Mouse (Mus musculus) adrenal gland, postnatal 36 days (tissue): ENCODE results near the gene Tgds. TPM values are rescaled to one million over a fixed set of nuclear protein-coding genes. Genes with fewer than 3 reads are reported as not detected.
"Not testable (repeated sequence)": the region's sequence is repeated elsewhere in the genome, so short reads cannot be mapped to it uniquely, and the experiment has no call there.

Experiments used
- DNase-seq, 2 experiments: peaks; one replicate each; pipeline ENCODE4 v3.0.0; 2021; ENCODE audit warnings: mixed read lengths in 1 of 2
- long read RNA-seq, 2 experiments: library from polyadenylated mRNA; stranded (forward); transcript quantifications; one replicate each; pipeline ENCODE4 v2.0.0; 2021; ENCODE audit warnings: borderline sequencing depth in 2 of 2
- total RNA-seq, 2 experiments: library from RNA; stranded (reverse); gene quantifications; 2 replicates each; pipeline ENCODE4 v1.2.3; 2021

Gene Tgds
- 10 to 100 TPM; 17.6 to 24.9 TPM for total RNA-seq
- long read RNA-seq, experiment 1, transcript Tgds-202 (11 exons, 2,153 nt), result minor isoform, 6 of 26 reads
- long read RNA-seq, experiment 1, transcript Tgds-201 (12 exons, 1,682 nt), result major isoform, 17 of 26 reads
- long read RNA-seq, experiment 1, partial matches to known transcripts, result 2 of 26 reads
- long read RNA-seq, experiment 1, other reads (novel, unspliced or antisense), result 0 of 26 reads
- long read RNA-seq, experiment 2, transcript Tgds-201 (12 exons, 1,682 nt), result major isoform, 6 of 8 reads
- long read RNA-seq, experiment 2, partial matches to known transcripts, result 0 of 8 reads
- long read RNA-seq, experiment 2, other reads (novel, unspliced or antisense), result 2 of 8 reads

GRCm38 (mm10) chr14:118132642-118132977 is at the start of gene Tgds:
TSS of gene Tgds (minus strand) at chr14:118132755.
- DNase-seq, result peak; percentile 98 to 99

GRCm38 (mm10) chr14:118180711-118181177 is 48.2 kb upstream of the Tgds start:
- peak; percentile 60 to 70 for DNase-seq

GRCm38 (mm10) chr14:118180117-118180557 is 47.6 kb upstream of the Tgds start:
- peak; percentile 68 to 78 for DNase-seq

GRCm38 (mm10) chr14:118179701-118180100 is 47.1 kb upstream of the Tgds start:
- DNase-seq, result no peak

GRCm38 (mm10) chr14:118179251-118179650 is 46.7 kb upstream of the Tgds start:
- no peak for DNase-seq

- DNase-seq, result no peak
These were observed 43.1 kb upstream of the Tgds start for GRCm38 (mm10) chr14:118175694-118176085.

- no peak for DNase-seq
These were observed 42.6 kb upstream of the Tgds start for GRCm38 (mm10) chr14:118175071-118175693.

- DNase-seq, result no peak
These were observed 41.1 kb upstream of the Tgds start for GRCm38 (mm10) chr14:118173590-118174203.

- no peak for DNase-seq
These were observed 36.2 kb upstream of the Tgds start for GRCm38 (mm10) chr14:118168776-118169175.

GRCm38 (mm10) chr14:118162640-118163039 is 30.1 kb upstream of the Tgds start:
- no peak for DNase-seq

- no peak for DNase-seq
These were observed 29.2 kb upstream of the Tgds start for GRCm38 (mm10) chr14:118161751-118162150.

- peak; percentile 53 to 67 for DNase-seq
These were observed 24.6 kb upstream of the Tgds start for GRCm38 (mm10) chr14:118157146-118157545.

GRCm38 (mm10) chr14:118156740-118157139 is 24.2 kb upstream of the Tgds start:
- no peak for DNase-seq

GRCm38 (mm10) chr14:118156056-118156455 is 23.5 kb upstream of the Tgds start:
- not testable (repeated sequence) for DNase-seq

- DNase-seq, result no peak
These were observed 19.7 kb upstream of the Tgds start for GRCm38 (mm10) chr14:118152294-118152651.

GRCm38 (mm10) chr14:118151651-118152293 is 19.2 kb upstream of the Tgds start:
- no peak for DNase-seq

GRCm38 (mm10) chr14:118150656-118151551 is 18.3 kb upstream of the Tgds start:
- no peak for DNase-seq

GRCm38 (mm10) chr14:118148554-118148953 is 16.0 kb upstream of the Tgds start:
- no peak for DNase-seq

GRCm38 (mm10) chr14:118148046-118148445 is 15.5 kb upstream of the Tgds start:
- DNase-seq, result no peak

GRCm38 (mm10) chr14:118142283-118142682 is 9.7 kb upstream of the Tgds start:
- DNase-seq, result no peak

- DNase-seq, result no peak
These were observed 4.9 kb upstream of the Tgds start for GRCm38 (mm10) chr14:118137487-118137886.
